ENCODE assay signal across 12 mouse cellular contexts in genomic region chr16:97844967-97845937, GRCm38 (mm10). TPM values are rescaled to one million over a fixed set of nuclear protein-coding genes. Genes with fewer than 3 reads are reported as not detected.
DNase-seq lines count a peak whose midpoint lies in the region; ATAC-seq lines count a peak whose summit lies in the region.
"Had no signal": no experiment of that assay in that cellular context is flagged by ENCODE, and none has a peak within 500 bp of the region (broad histone marks: within the 10 kb centered on the region; RNA-seq: fewer than 3 reads in every experiment).

No protein-coding gene starts in this region.

- no peak overlapping the region for H3K4me2 ChIP-seq in limb, embryonic 15.5 days
- H3K4me2 ChIP-seq in liver, embryonic 16.5 days (ENCODE audit: low read depth, low read length) = no peak overlapping the region
- H3K4me2 ChIP-seq in stomach, embryonic 16.5 days (ENCODE audit: low read depth, low read length) = no peak overlapping the region
- H3K4me2 ChIP-seq: embryonic facial prominence, embryonic 12.5 days had no signal

- no peaks in the 10 kb centered on the region for H3K27me3 ChIP-seq in limb, embryonic 15.5 days
- no peaks in the 10 kb centered on the region for H3K27me3 ChIP-seq in limb, embryonic 10.5 days (ENCODE audit: low read depth, poor library complexity, severe bottlenecking)
- H3K27me3 ChIP-seq in liver, embryonic 16.5 days (ENCODE audit: control insufficient read depth, insufficient read depth, low read depth, low read length) = no peaks in the 10 kb centered on the region
- H3K27me3 ChIP-seq in stomach, embryonic 16.5 days (ENCODE audit: control insufficient read depth, insufficient read depth, low read length) = no peaks in the 10 kb centered on the region
- H3K27me3 ChIP-seq: embryonic facial prominence, embryonic 12.5 days had no signal

- no peak overlapping the region for H3K4me3 ChIP-seq in limb, embryonic 15.5 days
- no peak overlapping the region for H3K4me3 ChIP-seq in limb, embryonic 10.5 days
- no peak overlapping the region for H3K4me3 ChIP-seq in liver, embryonic 16.5 days (ENCODE audit: low read depth, low read length)
- H3K4me3 ChIP-seq in stomach, embryonic 16.5 days (replicated peaks; ENCODE audit: low read length) = no peak overlapping the region
- H3K4me3 ChIP-seq: embryonic facial prominence, embryonic 12.5 days had no signal

- peaks cover 12% of the 10 kb centered on the region for H3K36me3 ChIP-seq in limb, embryonic 15.5 days
- H3K36me3 ChIP-seq in limb, embryonic 10.5 days = peaks cover 68% of the 10 kb centered on the region
- H3K36me3 ChIP-seq in liver, embryonic 16.5 days (ENCODE audit: control insufficient read depth, insufficient read depth) = no peaks in the 10 kb centered on the region
- no peaks in the 10 kb centered on the region for H3K36me3 ChIP-seq in stomach, embryonic 16.5 days (ENCODE audit: control insufficient read depth, insufficient read depth, low read length)

- ATAC-seq in limb, embryonic 15.5 days (ENCODE audit: insufficient number of reproducible peaks, low FRiP score, low TSS enrichment, low read depth) = 0 out of 2 replicates have a peak, but pooled peaks have one; percentile 35
- peak; percentile 19; the same call in 1 of the 2 replicates for ATAC-seq in liver, embryonic 16.5 days (ENCODE audit: low read depth)
- ATAC-seq in stomach, embryonic 16.5 days (ENCODE audit: insufficient read depth, low FRiP score) = 0 out of 2 replicates have a peak, but pooled peaks have one; percentile 32
- ATAC-seq in CD4-positive, CD25-positive, alpha-beta regulatory T cell, adult 4 months = no peak

- H3K4me1 ChIP-seq in limb, embryonic 15.5 days = peaks cover 18% of the 10 kb centered on the region
- H3K4me1 ChIP-seq in limb, embryonic 10.5 days = peaks cover 14% of the 10 kb centered on the region
- peaks cover 6% of the 10 kb centered on the region for H3K4me1 ChIP-seq in liver, embryonic 16.5 days (ENCODE audit: control insufficient read depth, low read depth, low read length)
- H3K4me1 ChIP-seq in stomach, embryonic 16.5 days (ENCODE audit: control insufficient read depth, insufficient read depth, low read length) = peaks cover 10% of the 10 kb centered on the region; the same call in 1 of the 2 replicates

- H3K27ac ChIP-seq in limb, embryonic 15.5 days = no peak overlapping the region
- H3K27ac ChIP-seq in limb, embryonic 10.5 days = no peak overlapping the region
- no peak overlapping the region for H3K27ac ChIP-seq in liver, embryonic 16.5 days (ENCODE audit: low read length)
- H3K27ac ChIP-seq in stomach, embryonic 16.5 days (ENCODE audit: low read length) = no peak overlapping the region
- H3K27ac ChIP-seq: embryonic facial prominence, embryonic 12.5 days had no signal

- 85% methylated on average over 12 of the region's 12 CpGs for WGBS in limb, embryonic 15.5 days
- 83% methylated on average over 12 of the region's 12 CpGs for WGBS in limb, embryonic 10.5 days
- 55% methylated on average over 12 of the region's 12 CpGs for WGBS in liver, embryonic 16.5 days (ENCODE audit: insufficient replicate concordance)
- 66% methylated on average over 12 of the region's 12 CpGs for WGBS in stomach, embryonic 16.5 days

- H3K9me3 ChIP-seq in limb, embryonic 15.5 days = no peaks in the 10 kb centered on the region
- H3K9me3 ChIP-seq in limb, embryonic 10.5 days (replicated peaks) = no peaks in the 10 kb centered on the region
- H3K9me3 ChIP-seq in liver, embryonic 16.5 days (replicated peaks; ENCODE audit: control insufficient read depth, low read length) = no peaks in the 10 kb centered on the region
- H3K9me3 ChIP-seq in stomach, embryonic 16.5 days (replicated peaks; ENCODE audit: control insufficient read depth, low read length) = no peaks in the 10 kb centered on the region
- H3K9me3 ChIP-seq: embryonic facial prominence, embryonic 12.5 days; G1E had no signal

- DNase-seq in limb, embryonic 10.5 days (ENCODE audit: low spot score) = no peak
- peak; percentile 48 to 56 for DNase-seq in adrenal gland, postnatal 36 days
- no peak for DNase-seq in gastrocnemius, postnatal 4 days (ENCODE audit: low spot score in 2 of 2)
- DNase-seq in cerebellum, postnatal 36 days = no peak
- DNase-seq: kidney, adult 18-20 months; left cerebral cortex, postnatal 4 days had no signal

- no peak overlapping the region for H3K9ac ChIP-seq in limb, embryonic 15.5 days
- H3K9ac ChIP-seq in liver, embryonic 16.5 days (ENCODE audit: low read depth, low read length) = no peak overlapping the region
- H3K9ac ChIP-seq in stomach, embryonic 16.5 days (ENCODE audit: low read length) = no peak overlapping the region
- H3K9ac ChIP-seq: embryonic facial prominence, embryonic 12.5 days had no signal

RNA-seq across cellular contexts. Expression of gene Prdm15, which starts 6.4 kb away (rescaled TPM):
- 9.0 and 10.2 TPM in 2 replicates for polyA plus RNA-seq in limb, embryonic 15.5 days (2015; fragmentation: Nextera tagmentation; extraction: Ambion mirVana)
- polyA plus RNA-seq in limb, embryonic 10.5 days (2016; fragmentation: Nextera tagmentation; extraction: Ambion mirVana) = 14.1 and 17.1 TPM in 2 replicates
- total RNA-seq in adrenal gland, postnatal 36 days (2021) = 10 to 100 TPM; 10.1 to 11.8 TPM
- 2.7 and 3.2 TPM in 2 replicates for polyA plus RNA-seq in liver, embryonic 16.5 days (2015; fragmentation: Nextera tagmentation; extraction: Ambion mirVana)
- polyA plus RNA-seq in stomach, embryonic 16.5 days (2015; fragmentation: Nextera tagmentation; extraction: Ambion mirVana) = 10.0 and 10.4 TPM in 2 replicates
- total RNA-seq in gastrocnemius, postnatal 4 days (2021) = 10 to 100 TPM in 1 of 2 experiments, 1 to 10 TPM in 1; 8.9 to 12.1 TPM
- polyA plus RNA-seq in CD4-positive, CD25-positive, alpha-beta regulatory T cell, adult 4 months (2017; shearing (Covaris generic)) = 10 to 100 TPM; 14.7 to 17.3 TPM

Comparison
In these comparisons a context has a peak if more than half of its experiments do, and no peak if none do; other contexts are left out.
1. DNase-seq: peak in adrenal gland, postnatal 36 days (2 of 2); none in limb, embryonic 10.5 days (single experiment), gastrocnemius, postnatal 4 days (0 of 2) and cerebellum, postnatal 36 days (0 of 2).